Mouse (Mus musculus): Measurements from ENCODE around the gene Bcl11a.

- TF ChIP-seq CTCF (IDR thresholded peaks at IDR 0.05; ENCODE audit: insufficient read depth, low read depth, low read length) (no peak), POLR2A (IDR thresholded peaks at IDR 0.05; ENCODE audit: insufficient read depth, low read depth, low read length) (no peak)
Measured at GRCm38 (mm10) chr11:24101625-24102024, 23.8 kb downstream of the Bcl11a start.
